Mouse (Mus musculus): ENCODE measurements around the gene Mllt11. TPM values are rescaled to one million over a fixed set of nuclear protein-coding genes. Genes with fewer than 3 reads are reported as not detected.
A peak's percentile ranks its signal among the peaks of the same experiment; 100 is the strongest.

Gene Mllt11
- polyA plus RNA-seq, 1 experiment from 2014 or later: 11.2 TPM

- Histone ChIP-seq H3K4me2 (ENCODE audit: low read length) (peak overlapping the region; percentile 93), H3K27me3 (ENCODE audit: insufficient read depth, low read length) (no peaks in the 10 kb centered on the region), H3K27ac (peak overlapping the region; percentile 97), H3K36me3 (ENCODE audit: insufficient read depth, low read length) (peaks cover 35% of the 10 kb centered on the region), H3K4me1 (replicated peaks; ENCODE audit: insufficient read depth, low read length) (peaks cover 22% of the 10 kb centered on the region), H3K4me3 (replicated peaks; ENCODE audit: low read depth, low read length) (peak overlapping the region; percentile 98), H3K9ac (ENCODE audit: low read depth, low read length) (peak overlapping the region; percentile 96; the same call in 1 of the 2 replicates), H3K9me3 (replicated peaks; ENCODE audit: low read length) (no peaks in the 10 kb centered on the region)
- ATAC-seq (replicated peaks; ENCODE audit: low FRiP score, low read depth) (no peak), DNase-seq (ENCODE audit: low spot score) (peak; percentile 62)
- no peak for TF ChIP-seq CTCF (IDR thresholded peaks at IDR 0.05; ENCODE audit: low read depth)
- WGBS: 29% methylated on average over 8 of the region's 8 CpGs
These were observed 1.3 kb downstream of the Mllt11 start for GRCm38 (mm10) chr3:95230495-95231297.

GRCm38 (mm10) chr3:95229781-95230494, 2.0 kb downstream of the Mllt11 start:
- peak overlapping the region; percentile 96 for H3K9ac ChIP-seq (ENCODE audit: low read depth, low read length)
- WGBS: 4% methylated on average over 13 of the region's 13 CpGs
- peak overlapping the region; percentile 97 for H3K27ac ChIP-seq
- peak; percentile 48 for ATAC-seq (replicated peaks; ENCODE audit: low FRiP score, low read depth)
- H3K4me1 ChIP-seq (replicated peaks; ENCODE audit: insufficient read depth, low read length): peaks cover 22% of the 10 kb centered on the region
- peak overlapping the region; percentile 98 for H3K4me3 ChIP-seq (replicated peaks; ENCODE audit: low read depth, low read length)
- H3K4me2 ChIP-seq (ENCODE audit: low read length): peak overlapping the region; percentile 93
- H3K27me3 ChIP-seq (ENCODE audit: insufficient read depth, low read length): no peaks in the 10 kb centered on the region
- no peak for TF ChIP-seq CTCF (IDR thresholded peaks at IDR 0.05; ENCODE audit: low read depth)
- peak; percentile 80 for DNase-seq (ENCODE audit: low spot score)
- H3K9me3 ChIP-seq (replicated peaks; ENCODE audit: low read length): no peaks in the 10 kb centered on the region
- H3K36me3 ChIP-seq (ENCODE audit: insufficient read depth, low read length): peaks cover 28% of the 10 kb centered on the region

DNA sequence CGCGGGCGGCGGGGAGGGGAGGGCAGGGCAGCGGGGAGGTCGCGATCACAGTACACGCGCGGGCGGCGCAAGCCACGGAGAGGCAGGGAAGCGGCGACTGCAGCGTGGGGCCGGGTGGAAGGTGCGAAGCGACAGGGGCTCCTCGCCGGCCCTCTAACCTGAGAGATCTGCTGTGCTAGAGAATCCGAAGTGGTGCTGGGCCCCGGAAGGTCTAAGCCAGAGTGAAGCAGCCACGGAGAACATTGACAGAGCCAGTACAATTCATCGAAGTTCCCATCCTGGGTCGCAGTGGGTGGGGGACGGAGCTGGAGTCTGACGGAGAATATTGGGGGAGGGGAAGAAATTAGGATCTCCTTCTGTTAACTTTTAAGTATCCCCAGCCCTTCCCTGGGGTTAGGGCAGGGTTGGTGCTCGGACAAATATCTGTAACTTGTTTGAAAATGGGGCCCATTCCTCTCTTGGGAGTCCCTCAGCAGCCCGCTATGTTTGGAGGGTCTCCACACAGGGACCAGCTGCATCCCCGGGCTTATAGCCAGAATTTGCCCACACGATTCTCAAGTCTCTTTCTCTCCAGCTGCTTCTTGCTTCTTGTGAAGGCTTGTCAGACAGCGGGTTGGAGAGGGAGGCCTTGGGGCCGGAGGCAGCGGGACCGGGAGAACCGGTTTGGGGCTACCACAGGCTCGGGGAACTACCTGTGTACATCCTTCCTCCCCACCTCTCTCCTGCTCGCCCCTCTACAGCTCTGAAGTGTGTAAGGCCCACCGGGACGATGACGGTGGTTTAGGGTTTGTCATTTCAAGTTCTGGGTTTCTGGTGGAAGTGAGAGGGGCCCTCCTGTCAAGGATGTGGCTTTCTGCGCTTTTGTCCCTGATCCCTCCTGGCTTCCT, 2.8 kb downstream of the Mllt11 start:
- peak overlapping the region; percentile 97 for H3K27ac ChIP-seq
- H3K36me3 ChIP-seq (ENCODE audit: insufficient read depth, low read length): peaks cover 21% of the 10 kb centered on the region
- no peak for TF ChIP-seq CTCF (IDR thresholded peaks at IDR 0.05; ENCODE audit: low read depth)
- peak overlapping the region; percentile 96 for H3K9ac ChIP-seq (ENCODE audit: low read depth, low read length)
- no peaks in the 10 kb centered on the region for H3K27me3 ChIP-seq (ENCODE audit: insufficient read depth, low read length)
- H3K4me2 ChIP-seq (ENCODE audit: low read length): peak overlapping the region; percentile 93
- H3K4me1 ChIP-seq (replicated peaks; ENCODE audit: insufficient read depth, low read length): peaks cover 22% of the 10 kb centered on the region
- H3K9me3 ChIP-seq (replicated peaks; ENCODE audit: low read length): no peaks in the 10 kb centered on the region
- DNase-seq (ENCODE audit: low spot score) (peak; percentile 63), ATAC-seq (replicated peaks; ENCODE audit: low FRiP score, low read depth) (no peak; the same call in 1 of the 2 replicates)
- peak overlapping the region; percentile 98 for H3K4me3 ChIP-seq (replicated peaks; ENCODE audit: low read depth, low read length)
- under 1% methylated on average over 43 of the region's 43 CpGs for WGBS

- TF ChIP-seq CTCF (IDR thresholded peaks at IDR 0.05; ENCODE audit: low read depth): 0 out of 2 replicates have a peak, but pooled peaks have one; percentile 8
- Histone ChIP-seq H3K9ac (ENCODE audit: low read depth, low read length) (peak within 1 kb of the TSS; percentile 96), H3K9me3 (replicated peaks; ENCODE audit: low read length) (no peaks in the 10 kb centered on the region), H3K36me3 (ENCODE audit: insufficient read depth, low read length) (peaks cover 13% of the 10 kb centered on the region), H3K4me1 (replicated peaks; ENCODE audit: insufficient read depth, low read length) (peaks cover 22% of the 10 kb centered on the region), H3K27me3 (ENCODE audit: insufficient read depth, low read length) (no peaks in the 10 kb centered on the region), H3K4me2 (ENCODE audit: low read length) (peak within 1 kb of the TSS; percentile 93), H3K27ac (peak within 1 kb of the TSS; percentile 97), H3K4me3 (replicated peaks; ENCODE audit: low read depth, low read length) (peak within 1 kb of the TSS; percentile 98)
- ATAC-seq (replicated peaks; ENCODE audit: low FRiP score, low read depth) (peak; percentile 68), DNase-seq (ENCODE audit: low spot score) (peak; percentile 92)
- WGBS: under 1% methylated on average over 62 of the region's 64 CpGs
These were observed 3.6 kb downstream of the Mllt11 start, which contains the start of gene Cdc42se1 for GRCm38 (mm10) chr3:95228148-95228893. Gene Cdc42se1, plus strand, starts transcription at chr3:95228732.

DNA sequence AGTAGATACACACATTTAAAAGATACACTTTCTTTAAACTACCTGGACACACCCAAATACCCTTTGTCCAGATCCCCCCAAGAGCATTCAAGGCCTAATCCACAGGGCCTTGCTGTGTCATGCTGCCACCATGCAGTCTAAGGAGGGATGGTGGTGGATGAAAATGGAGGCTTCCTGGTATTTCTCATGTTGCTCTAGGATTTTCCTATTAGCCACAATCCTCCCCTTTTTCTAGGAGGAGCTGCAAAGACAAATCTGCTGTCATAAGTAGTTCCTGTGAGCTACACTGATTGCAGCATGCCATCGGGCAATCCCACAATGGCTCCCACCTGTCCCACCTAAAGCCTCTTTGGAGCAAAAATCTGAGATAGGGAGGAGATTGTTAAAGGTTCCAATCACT, 4.8 kb downstream of the Mllt11 start:
- WGBS: 0% methylated on average over 1 of the region's 1 CpGs

More for the DNA sequence above, 4.8 kb downstream of the Mllt11 start:
- ATAC-seq (replicated peaks; ENCODE audit: low FRiP score, low read depth) (no peak), DNase-seq (ENCODE audit: low spot score) (no peak)
- Histone ChIP-seq H3K4me2 (ENCODE audit: low read length) (peak overlapping the region; percentile 93), H3K9me3 (replicated peaks; ENCODE audit: low read length) (no peaks in the 10 kb centered on the region), H3K4me1 (replicated peaks; ENCODE audit: insufficient read depth, low read length) (peaks cover 22% of the 10 kb centered on the region), H3K9ac (ENCODE audit: low read depth, low read length) (0 out of 2 replicates have a peak overlapping the region, but pooled peaks have one; percentile 23), H3K4me3 (replicated peaks; ENCODE audit: low read depth, low read length) (peak overlapping the region; percentile 98), H3K27ac (peak overlapping the region; percentile 97; the same call in 1 of the 2 replicates), H3K27me3 (ENCODE audit: insufficient read depth, low read length) (no peaks in the 10 kb centered on the region), H3K36me3 (ENCODE audit: insufficient read depth, low read length) (peaks cover 12% of the 10 kb centered on the region; the same call in 1 of the 2 replicates)
- TF ChIP-seq CTCF (IDR thresholded peaks at IDR 0.05; ENCODE audit: low read depth): no peak
